Mouse (Mus musculus) c-Kit-positive CD71-negative TER-119-negative erythroid progenitor cells, embryonic 14.5 days (primary cell): ENCODE data around the gene Atp9a.

Experiments
- DNase-seq: peaks from one replicate; pipeline ENCODE4 v3.0.0-alpha.2; 2013; ENCODE audit warnings: low read depth

Atp9a gene

DNA sequence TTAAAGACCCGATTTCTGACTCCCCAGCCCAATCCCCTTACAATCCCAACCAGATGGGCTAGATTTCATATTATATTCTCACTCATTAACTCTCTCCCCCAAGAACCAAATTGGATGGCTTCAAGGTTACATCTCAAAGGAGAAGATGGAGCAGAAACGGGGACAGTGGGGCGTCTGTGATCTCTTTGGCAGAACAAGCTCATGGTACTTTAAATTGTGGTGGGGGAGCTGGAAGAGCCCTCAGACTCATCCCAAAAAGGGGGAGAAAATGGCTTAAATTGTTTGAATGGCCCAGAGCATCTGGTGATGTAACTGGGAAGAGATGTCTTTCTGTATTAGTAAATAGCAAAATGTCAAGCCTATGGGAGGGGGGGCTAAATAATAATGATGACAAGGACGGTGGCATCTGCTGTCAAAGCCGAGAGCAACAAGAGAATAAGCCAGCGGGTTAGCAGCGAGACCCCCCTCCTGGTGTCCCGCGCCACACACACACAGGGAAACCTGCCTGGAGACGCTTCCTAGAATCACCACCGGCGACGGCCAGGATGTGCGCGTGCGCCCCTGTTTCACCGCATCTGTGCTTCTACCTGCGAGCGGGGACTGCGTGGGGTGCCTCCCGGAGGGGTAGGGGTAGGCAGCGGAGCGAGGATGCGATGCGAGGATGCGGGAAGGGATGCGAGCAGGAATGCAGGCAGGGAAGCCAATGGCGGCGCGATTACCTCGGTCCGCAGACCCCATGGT, 141.3 kb downstream of the Atp9a start:
- DNase-seq: no peak

GRCm38 (mm10) chr2:168595693-168596092, 146.5 kb downstream of the Atp9a start:
- DNase-seq: no peak

- DNase-seq: no peak
Observed at GRCm38 (mm10) chr2:168593676-168594075, 148.5 kb downstream of the Atp9a start.

GRCm38 (mm10) chr2:168593004-168593403, 149.2 kb downstream of the Atp9a start:
- no peak for DNase-seq

DNA sequence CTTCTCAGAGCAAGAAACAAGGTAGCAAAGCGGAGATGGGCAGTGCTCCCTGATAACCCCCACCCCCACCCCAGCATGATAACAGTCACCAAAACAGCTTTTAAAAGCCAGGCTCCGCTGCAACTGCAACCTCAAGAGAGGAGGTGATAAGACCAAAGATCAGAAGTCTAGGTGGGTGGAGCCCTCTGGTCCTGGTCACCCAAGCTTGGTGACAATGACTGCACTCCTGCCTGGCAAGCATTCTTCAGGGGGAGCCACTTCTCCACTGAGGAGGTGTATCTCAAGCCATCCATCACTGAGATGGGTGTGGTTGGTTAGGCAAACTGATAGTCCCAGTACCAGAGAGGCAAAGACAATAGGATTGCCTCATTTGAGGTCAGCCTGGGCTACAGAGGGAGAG, 151.1 kb downstream of the Atp9a start:
- no peak for DNase-seq

GRCm38 (mm10) chr2:168590556-168590955, 151.7 kb downstream of the Atp9a start:
- DNase-seq: no peak

- DNase-seq: no peak
Observed at GRCm38 (mm10) chr2:168590168-168590551, 152.0 kb downstream of the Atp9a start.

- no peak for DNase-seq
Observed at GRCm38 (mm10) chr2:168589368-168590167, 152.6 kb downstream of the Atp9a start.

DNA sequence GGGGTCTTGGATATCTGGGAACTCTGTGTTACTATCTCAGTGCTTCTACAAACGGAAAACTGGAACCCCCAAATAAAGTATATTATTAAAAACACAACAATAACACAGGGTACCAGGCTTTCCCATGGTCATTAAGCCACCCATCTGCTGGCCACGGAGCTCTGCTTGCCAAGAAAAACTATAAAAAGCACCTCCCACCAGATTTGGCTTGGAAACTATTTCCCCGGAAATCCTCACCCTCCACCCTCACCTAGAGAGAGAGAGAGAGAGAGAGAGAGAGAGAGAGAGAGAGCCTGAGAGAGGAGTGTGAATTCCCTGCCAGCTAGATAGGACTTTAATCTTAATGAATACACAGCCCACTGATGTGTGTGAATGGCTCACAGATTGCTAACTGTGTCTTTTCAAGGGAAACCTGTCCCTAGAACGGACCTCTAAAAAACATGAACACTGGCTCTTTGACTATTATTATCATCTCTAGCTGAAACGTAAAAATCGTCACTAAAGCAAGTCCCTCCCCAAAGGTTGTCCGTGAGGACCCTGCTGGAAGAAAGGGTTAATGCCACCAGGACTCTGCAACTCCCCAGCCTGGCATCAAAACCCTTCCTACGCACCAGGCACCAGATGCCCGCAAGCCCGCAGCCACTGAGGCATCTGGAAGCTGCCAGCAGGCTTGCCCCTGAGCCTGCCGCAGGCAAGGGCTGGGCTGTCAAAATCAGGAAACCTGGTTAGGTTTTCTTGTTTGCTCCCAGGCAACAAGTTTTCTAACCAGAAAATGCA, 153.4 kb downstream of the Atp9a start:
- DNase-seq: no peak

DNA sequence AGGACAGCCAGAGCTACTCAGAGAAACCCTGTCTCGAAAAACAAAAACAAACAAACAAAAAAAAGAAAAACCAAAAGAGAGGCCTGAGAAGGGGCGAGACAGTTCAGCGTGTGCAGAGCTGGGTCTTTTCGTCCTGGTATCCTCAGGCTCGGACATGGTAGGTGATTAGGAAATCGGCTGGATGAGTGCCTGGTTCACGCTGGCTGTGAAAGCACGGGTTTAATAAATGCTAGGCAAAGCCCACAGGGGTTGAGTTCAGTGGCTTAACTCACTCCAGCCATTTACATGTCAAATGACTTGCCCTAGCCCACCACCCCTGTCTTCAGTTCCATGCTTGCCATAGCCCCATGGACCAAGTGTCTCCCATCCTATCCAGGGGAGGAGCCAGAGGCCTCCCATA, 155.1 kb downstream of the Atp9a start:
- no peak for DNase-seq

- DNase-seq: no peak
Observed at GRCm38 (mm10) chr2:168586512-168586911, 155.7 kb downstream of the Atp9a start.

DNA sequence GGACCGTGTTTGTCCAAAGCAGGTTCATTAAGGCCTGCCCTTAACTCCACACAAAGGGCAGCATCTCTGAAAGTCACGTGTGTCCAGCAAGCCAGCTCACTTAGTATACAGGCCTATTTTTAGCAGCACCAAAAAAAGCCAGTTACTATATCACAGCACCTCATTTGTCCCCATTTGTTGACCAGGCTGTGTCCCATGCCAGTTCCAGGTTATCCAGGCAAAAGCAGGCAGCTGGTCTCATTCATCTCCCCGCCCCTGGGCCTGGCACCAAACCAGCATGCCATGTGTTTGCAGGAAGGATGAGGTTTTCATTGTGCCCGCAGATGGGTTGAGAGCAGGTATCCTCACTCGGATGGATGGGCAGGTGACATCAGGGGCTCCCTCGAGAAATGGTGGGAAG, 157.4 kb downstream of the Atp9a start:
- no peak for DNase-seq
